Mouse (Mus musculus): ENCODE data around the gene Tmem252. TPM values are rescaled to one million over a fixed set of nuclear protein-coding genes. Genes with fewer than 3 reads are reported as not detected.

The Tmem252 gene
- polyA plus RNA-seq, 1 experiment from 2014 or later: 0.14 TPM

GRCm38 (mm10) chr19:24652342-24653019, 21.3 kb upstream of the Tmem252 start:
- ATAC-seq (ENCODE audit: insufficient read depth): no peak
- no peaks in the 10 kb centered on the region for H3K4me1 ChIP-seq (replicated peaks)
- H3K4me2 ChIP-seq: no peak overlapping the region
- 44% methylated on average over 6 of the region's 6 CpGs for WGBS (ENCODE audit: insufficient replicate concordance)
- H3K9ac ChIP-seq: no peak overlapping the region
- H3K36me3 ChIP-seq (replicated peaks): no peaks in the 10 kb centered on the region
- no peaks in the 10 kb centered on the region for H3K9me3 ChIP-seq (replicated peaks)
- no peak overlapping the region for H3K4me3 ChIP-seq (replicated peaks)
- no peak overlapping the region for H3K27ac ChIP-seq (replicated peaks)
- no peaks in the 10 kb centered on the region for H3K27me3 ChIP-seq

GRCm38 (mm10) chr19:24653230-24653799, 20.5 kb upstream of the Tmem252 start:
- no peak overlapping the region for H3K4me3 ChIP-seq (replicated peaks)
- H3K9ac ChIP-seq: no peak overlapping the region
- ATAC-seq (ENCODE audit: insufficient read depth): no peak
- no peak overlapping the region for H3K27ac ChIP-seq (replicated peaks)
- H3K36me3 ChIP-seq (replicated peaks): no peaks in the 10 kb centered on the region
- no peak overlapping the region for H3K4me2 ChIP-seq
- H3K4me1 ChIP-seq (replicated peaks): no peaks in the 10 kb centered on the region
- WGBS (ENCODE audit: insufficient replicate concordance): 60% methylated on average over 9 of the region's 9 CpGs
- H3K9me3 ChIP-seq (replicated peaks): no peaks in the 10 kb centered on the region
- H3K27me3 ChIP-seq: no peaks in the 10 kb centered on the region

GRCm38 (mm10) chr19:24656981-24657380, 16.8 kb upstream of the Tmem252 start:
- H3K9ac ChIP-seq: no peak overlapping the region
- no peak for ATAC-seq (ENCODE audit: insufficient read depth)

GRCm38 (mm10) chr19:24662346-24662745, 11.5 kb upstream of the Tmem252 start:
- Histone ChIP-seq H3K27ac (replicated peaks) (no peak overlapping the region), H3K4me3 (replicated peaks) (no peak overlapping the region), H3K27me3 (no peaks in the 10 kb centered on the region), H3K4me1 (replicated peaks) (no peaks in the 10 kb centered on the region), H3K9ac (no peak overlapping the region), H3K4me2 (no peak overlapping the region), H3K9me3 (replicated peaks) (no peaks in the 10 kb centered on the region), H3K36me3 (replicated peaks) (no peaks in the 10 kb centered on the region)
- ATAC-seq (ENCODE audit: insufficient read depth): no peak
- WGBS (ENCODE audit: insufficient replicate concordance): 66% methylated on average over 2 of the region's 2 CpGs

More at GRCm38 (mm10) chr19:24656981-24657380, 16.8 kb upstream of the Tmem252 start:
- H3K27me3 ChIP-seq: no peaks in the 10 kb centered on the region
- H3K4me2 ChIP-seq: no peak overlapping the region
- 59% methylated on average over 3 of the region's 3 CpGs for WGBS (ENCODE audit: insufficient replicate concordance)
- no peaks in the 10 kb centered on the region for H3K36me3 ChIP-seq (replicated peaks)
- no peak overlapping the region for H3K27ac ChIP-seq (replicated peaks)
- no peaks in the 10 kb centered on the region for H3K4me1 ChIP-seq (replicated peaks)
- no peaks in the 10 kb centered on the region for H3K9me3 ChIP-seq (replicated peaks)
- no peak overlapping the region for H3K4me3 ChIP-seq (replicated peaks)

- H3K4me3 ChIP-seq (replicated peaks): no peak overlapping the region
- no peak overlapping the region for H3K9ac ChIP-seq
- ATAC-seq (ENCODE audit: insufficient read depth): no peak
- WGBS (ENCODE audit: insufficient replicate concordance): 61% methylated on average over 11 of the region's 11 CpGs
- no peak overlapping the region for H3K27ac ChIP-seq (replicated peaks)
- H3K4me2 ChIP-seq: no peak overlapping the region
- no peaks in the 10 kb centered on the region for H3K4me1 ChIP-seq (replicated peaks)
- no peaks in the 10 kb centered on the region for H3K9me3 ChIP-seq (replicated peaks)
- no peaks in the 10 kb centered on the region for H3K36me3 ChIP-seq (replicated peaks)
- H3K27me3 ChIP-seq: no peaks in the 10 kb centered on the region
These were observed 8.0 kb upstream of the Tmem252 start for GRCm38 (mm10) chr19:24665771-24666170.

GRCm38 (mm10) chr19:24667527-24667926, 6.3 kb upstream of the Tmem252 start:
- H3K4me2 ChIP-seq: no peak overlapping the region
- ATAC-seq (ENCODE audit: insufficient read depth): no peak
- WGBS (ENCODE audit: insufficient replicate concordance): 61% methylated on average over 3 of the region's 3 CpGs

GRCm38 (mm10) chr19:24671571-24671970, 2.2 kb upstream of the Tmem252 start:
- no peak overlapping the region for H3K4me2 ChIP-seq
- 33% methylated on average over 3 of the region's 3 CpGs for WGBS (ENCODE audit: insufficient replicate concordance)
- H3K27me3 ChIP-seq: no peaks in the 10 kb centered on the region
- no peaks in the 10 kb centered on the region for H3K9me3 ChIP-seq (replicated peaks)
- no peak overlapping the region for H3K27ac ChIP-seq (replicated peaks)
- H3K36me3 ChIP-seq (replicated peaks): no peaks in the 10 kb centered on the region
- H3K9ac ChIP-seq: no peak overlapping the region
- no peak for ATAC-seq (ENCODE audit: insufficient read depth)
- no peak overlapping the region for H3K4me3 ChIP-seq (replicated peaks)
- H3K4me1 ChIP-seq (replicated peaks): no peaks in the 10 kb centered on the region

More at GRCm38 (mm10) chr19:24667527-24667926, 6.3 kb upstream of the Tmem252 start:
- H3K9me3 ChIP-seq (replicated peaks): no peaks in the 10 kb centered on the region
- H3K27me3 ChIP-seq: no peaks in the 10 kb centered on the region
- no peak overlapping the region for H3K9ac ChIP-seq
- no peak overlapping the region for H3K4me3 ChIP-seq (replicated peaks)
- H3K36me3 ChIP-seq (replicated peaks): no peaks in the 10 kb centered on the region
- no peak overlapping the region for H3K27ac ChIP-seq (replicated peaks)
- H3K4me1 ChIP-seq (replicated peaks): no peaks in the 10 kb centered on the region

GRCm38 (mm10) chr19:24672366-24672960, 1.3 kb upstream of the Tmem252 start:
- H3K36me3 ChIP-seq (replicated peaks): no peaks in the 10 kb centered on the region
- no peak for ATAC-seq (ENCODE audit: insufficient read depth)
- no peaks in the 10 kb centered on the region for H3K27me3 ChIP-seq
- H3K4me2 ChIP-seq: no peak overlapping the region
- WGBS (ENCODE audit: insufficient replicate concordance): 38% methylated on average over 10 of the region's 10 CpGs
- H3K9ac ChIP-seq: no peak overlapping the region
- H3K4me3 ChIP-seq (replicated peaks): no peak overlapping the region
- no peak overlapping the region for H3K27ac ChIP-seq (replicated peaks)
- H3K9me3 ChIP-seq (replicated peaks): no peaks in the 10 kb centered on the region
- H3K4me1 ChIP-seq (replicated peaks): no peaks in the 10 kb centered on the region

- ATAC-seq (ENCODE audit: insufficient read depth): no peak
- Histone ChIP-seq H3K27me3 (no peaks in the 10 kb centered on the region), H3K9ac (no peak overlapping the region), H3K4me3 (replicated peaks) (no peak overlapping the region), H3K36me3 (replicated peaks) (no peaks in the 10 kb centered on the region), H3K9me3 (replicated peaks) (no peaks in the 10 kb centered on the region), H3K4me1 (replicated peaks) (no peaks in the 10 kb centered on the region), H3K27ac (replicated peaks) (no peak overlapping the region), H3K4me2 (no peak overlapping the region)
- WGBS (ENCODE audit: insufficient replicate concordance): 70% methylated on average over 10 of the region's 10 CpGs
These were observed 477 bp upstream of the Tmem252 start for GRCm38 (mm10) chr19:24673331-24673730.

- Histone ChIP-seq H3K27ac (replicated peaks) (no peak overlapping the region), H3K4me1 (replicated peaks) (no peaks in the 10 kb centered on the region), H3K9me3 (replicated peaks) (no peaks in the 10 kb centered on the region), H3K4me3 (replicated peaks) (no peak overlapping the region), H3K27me3 (no peaks in the 10 kb centered on the region), H3K9ac (no peak overlapping the region), H3K36me3 (replicated peaks) (no peaks in the 10 kb centered on the region), H3K4me2 (no peak overlapping the region)
- no peak for ATAC-seq (ENCODE audit: insufficient read depth)
- 69% methylated on average over 7 of the region's 7 CpGs for WGBS (ENCODE audit: insufficient replicate concordance)
These were observed 2.6 kb downstream of the Tmem252 start for GRCm38 (mm10) chr19:24676429-24676828.

GRCm38 (mm10) chr19:24677242-24677984, 3.6 kb downstream of the Tmem252 start:
- no peak for ATAC-seq (ENCODE audit: insufficient read depth)
- no peaks in the 10 kb centered on the region for H3K27me3 ChIP-seq
- no peaks in the 10 kb centered on the region for H3K36me3 ChIP-seq (replicated peaks)
- H3K27ac ChIP-seq (replicated peaks): no peak overlapping the region
- 50% methylated on average over 8 of the region's 8 CpGs for WGBS (ENCODE audit: insufficient replicate concordance)
- H3K4me3 ChIP-seq (replicated peaks): no peak overlapping the region
- no peaks in the 10 kb centered on the region for H3K9me3 ChIP-seq (replicated peaks)
- H3K9ac ChIP-seq: no peak overlapping the region
- H3K4me1 ChIP-seq (replicated peaks): no peaks in the 10 kb centered on the region
- no peak overlapping the region for H3K4me2 ChIP-seq

Data from liver, embryonic 15.5 days (tissue).